Mouse (Mus musculus) forebrain, embryonic 11.5 days (tissue): ENCODE measurements around the gene Nphp3. TPM values are rescaled to one million over a fixed set of nuclear protein-coding genes. Genes with fewer than 3 reads are reported as not detected.

ENCODE experiments used
- ATAC-seq: fragments of 200-750 bp; cut with Nextera tagmentation; replicated peaks from 2 replicates; pipeline ENCODE4 v1.8.0; 2017; ENCODE audit warnings: moderate TSS enrichment; ENCODE audit not compliant: low FRiP score
- DNase-seq: peaks from one replicate; pipeline ENCODE4 v3.0.0-alpha.2; 2017; ENCODE audit warnings: low spot score
- H3K27ac ChIP-seq: fragments of 300-500 bp; sonication (generic); 2 replicates; pipeline ENCODE4 v1.5.1; 2014; ENCODE audit warnings: low read depth, low read length
- H3K27me3 ChIP-seq: fragments of 300-500 bp; sonication (generic); 2 replicates; pipeline ENCODE4 v1.6.1; 2014; ENCODE audit warnings: mild to moderate bottlenecking, low read length, mixed read lengths; ENCODE audit not compliant: control insufficient read depth, insufficient read depth
- H3K36me3 ChIP-seq: fragments of 300-500 bp; sonication (generic); 2 replicates; pipeline ENCODE4 v1.6.1; 2014; ENCODE audit warnings: mild to moderate bottlenecking, low read length, moderate library complexity, mixed read lengths; ENCODE audit not compliant: control insufficient read depth, insufficient read depth
- H3K4me1 ChIP-seq: fragments of 300-500 bp; sonication (generic); replicated peaks from 2 replicates; pipeline ENCODE4 v1.6.1; 2014; ENCODE audit warnings: low read length, mixed read lengths; ENCODE audit not compliant: control insufficient read depth, insufficient read depth
- H3K4me2 ChIP-seq: fragments of 300-500 bp; sonication (generic); 2 replicates; pipeline ENCODE4 v1.6.1; 2014; ENCODE audit warnings: low read depth, mild to moderate bottlenecking, low read length, moderate library complexity, mixed read lengths; ENCODE audit not compliant: severe bottlenecking
- H3K4me3 ChIP-seq: fragments of 300-500 bp; sonication (generic); 2 replicates; pipeline ENCODE4 v1.5.1; 2014; ENCODE audit warnings: low read depth, low read length
- H3K9ac ChIP-seq: fragments of 300-500 bp; sonication (generic); 2 replicates; pipeline ENCODE4 v1.6.1; 2014; ENCODE audit warnings: low read length
- H3K9me3 ChIP-seq: fragments of 300-500 bp; sonication (generic); 2 replicates; pipeline ENCODE4 v1.6.1; 2016; ENCODE audit warnings: low read length, mixed read lengths; ENCODE audit not compliant: control insufficient read depth
- WGBS: fragments of 180-500 bp; shearing (Covaris S2); extraction: QIAGEN DNeasy Blood & Tissue Kit; methylation state at CpG from one replicate; pipeline ENCODE4 v1.1.7; 2014; 5-methylcytosine and 5-hydroxymethylcytosine counted together
- polyA plus RNA-seq: library from polyadenylated mRNA; unstranded; fragments of >200 nt; fragmentation: Nextera tagmentation; extraction: Ambion mirVana; gene quantifications from 2 replicates; pipeline ENCODE4 v1.2.1, GENCODE M21; 2014

Nphp3 gene
- polyA plus RNA-seq, 1 experiment from 2014 or later, result 5.9 TPM

GRCm38 (mm10) chr9:104078780-104079179, 76.4 kb downstream of the Nphp3 start:
- 93% methylated on average over 1 of the region's 1 CpGs for WGBS
- DNase-seq (no peak), ATAC-seq (no peak)
- Histone ChIP-seq H3K4me1 (no peaks in the 10 kb centered on the region), H3K9me3 (no peaks in the 10 kb centered on the region), H3K4me3 (no peak overlapping the region), H3K4me2 (no peak overlapping the region), H3K9ac (no peak overlapping the region), H3K36me3 (no peaks in the 10 kb centered on the region), H3K27me3 (no peaks in the 10 kb centered on the region), H3K27ac (no peak overlapping the region)

- DNase-seq, result peak; percentile 78
- H3K9me3 ChIP-seq, result no peaks in the 10 kb centered on the region
- H3K27me3 ChIP-seq, result no peaks in the 10 kb centered on the region
- no peak overlapping the region for H3K9ac ChIP-seq
- 46% methylated on average over 5 of the region's 5 CpGs for WGBS
- no peak overlapping the region for H3K4me2 ChIP-seq
- H3K36me3 ChIP-seq, result no peaks in the 10 kb centered on the region
- H3K4me1 ChIP-seq, result no peaks in the 10 kb centered on the region
- no peak overlapping the region for H3K4me3 ChIP-seq
- no peak overlapping the region for H3K27ac ChIP-seq
- ATAC-seq, result 0 out of 2 replicates have a peak, but pooled peaks have one; percentile 49
These were observed 77.0 kb downstream of the Nphp3 start for GRCm38 (mm10) chr9:104079379-104079778.

GRCm38 (mm10) chr9:104080038-104080437, 77.7 kb downstream of the Nphp3 start:
- Histone ChIP-seq H3K4me3 (no peak overlapping the region), H3K9ac (no peak overlapping the region), H3K9me3 (no peaks in the 10 kb centered on the region), H3K27me3 (no peaks in the 10 kb centered on the region), H3K4me2 (no peak overlapping the region), H3K27ac (no peak overlapping the region), H3K4me1 (no peaks in the 10 kb centered on the region), H3K36me3 (no peaks in the 10 kb centered on the region)
- ATAC-seq (no peak), DNase-seq (no peak)
- WGBS, result 76% methylated on average over 3 of the region's 3 CpGs

GRCm38 (mm10) chr9:104085730-104086429, 83.5 kb downstream of the Nphp3 start:
- no peaks in the 10 kb centered on the region for H3K9me3 ChIP-seq
- no peak overlapping the region for H3K4me3 ChIP-seq
- no peak for DNase-seq
- H3K27me3 ChIP-seq, result no peaks in the 10 kb centered on the region
- H3K27ac ChIP-seq, result no peak overlapping the region
- H3K9ac ChIP-seq, result no peak overlapping the region
- H3K36me3 ChIP-seq, result no peaks in the 10 kb centered on the region
- no peaks in the 10 kb centered on the region for H3K4me1 ChIP-seq
- H3K4me2 ChIP-seq, result no peak overlapping the region
- 76% methylated on average over 4 of the region's 4 CpGs for WGBS
- no peak for ATAC-seq

GRCm38 (mm10) chr9:104088555-104088954, 86.2 kb downstream of the Nphp3 start:
- ATAC-seq (no peak), DNase-seq (no peak)
- Histone ChIP-seq H3K4me3 (no peak overlapping the region), H3K9ac (no peak overlapping the region), H3K4me1 (no peaks in the 10 kb centered on the region), H3K4me2 (no peak overlapping the region), H3K9me3 (no peaks in the 10 kb centered on the region), H3K36me3 (no peaks in the 10 kb centered on the region), H3K27ac (no peak overlapping the region), H3K27me3 (no peaks in the 10 kb centered on the region)
- 83% methylated on average over 8 of the region's 8 CpGs for WGBS

GRCm38 (mm10) chr9:104092945-104093344, 90.6 kb downstream of the Nphp3 start:
- WGBS, result 95% methylated on average over 5 of the region's 5 CpGs
- no peak for DNase-seq
- no peak overlapping the region for H3K4me2 ChIP-seq
- H3K4me3 ChIP-seq, result no peak overlapping the region
- no peaks in the 10 kb centered on the region for H3K9me3 ChIP-seq
- H3K36me3 ChIP-seq, result no peaks in the 10 kb centered on the region
- H3K4me1 ChIP-seq, result no peaks in the 10 kb centered on the region
- no peak overlapping the region for H3K27ac ChIP-seq
- no peaks in the 10 kb centered on the region for H3K27me3 ChIP-seq
- ATAC-seq, result no peak
- H3K9ac ChIP-seq, result no peak overlapping the region

Other genes with a start within 250 kb of the Nphp3 start
- 27.2 and 28.4 TPM in 2 replicates for gene Tmem108, start 240.7 kb upstream of the Nphp3 start, polyA plus RNA-seq
- not detected in 2 replicates for gene Gm28305, start 38.1 kb downstream of the Nphp3 start, polyA plus RNA-seq
- 58.1 and 58.2 TPM in 2 replicates for gene Uba5, start 60.6 kb downstream of the Nphp3 start, polyA plus RNA-seq
- gene Acad11, start 60.8 kb downstream of the Nphp3 start, polyA plus RNA-seq, result 7.5 and 8.4 TPM in 2 replicates
- 0.64 and 0.68 TPM in 2 replicates for gene Ackr4, start 124.4 kb downstream of the Nphp3 start, polyA plus RNA-seq